Mouse (Mus musculus) thymus, postnatal 25 days (tissue): ENCODE results near the gene Pelo.

Experiments
- DNase-seq: peaks from one replicate; pipeline ENCODE4 v3.0.0; 2022

Gene Pelo

DNA sequence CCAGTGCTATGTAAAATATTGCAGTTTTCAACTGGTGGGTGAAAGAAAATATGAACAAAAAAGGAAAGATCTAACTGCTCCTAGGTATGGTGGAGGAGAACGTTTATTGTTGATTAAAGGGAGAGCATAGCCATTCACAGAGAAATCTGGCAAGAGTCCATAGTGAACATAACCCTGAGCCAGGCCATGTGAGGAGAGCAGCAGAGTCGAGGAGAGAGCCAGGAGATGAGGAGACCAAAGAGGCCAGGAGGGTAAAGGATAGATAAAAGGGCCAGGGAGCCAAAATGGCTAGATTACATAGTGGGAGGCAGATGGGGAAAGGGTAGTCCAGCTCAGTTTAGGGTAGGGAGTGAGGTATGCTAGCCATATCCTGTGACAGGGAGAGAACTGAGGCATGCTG is 6.2 kb upstream of the Pelo start:
- DNase-seq, result no peak

DNA sequence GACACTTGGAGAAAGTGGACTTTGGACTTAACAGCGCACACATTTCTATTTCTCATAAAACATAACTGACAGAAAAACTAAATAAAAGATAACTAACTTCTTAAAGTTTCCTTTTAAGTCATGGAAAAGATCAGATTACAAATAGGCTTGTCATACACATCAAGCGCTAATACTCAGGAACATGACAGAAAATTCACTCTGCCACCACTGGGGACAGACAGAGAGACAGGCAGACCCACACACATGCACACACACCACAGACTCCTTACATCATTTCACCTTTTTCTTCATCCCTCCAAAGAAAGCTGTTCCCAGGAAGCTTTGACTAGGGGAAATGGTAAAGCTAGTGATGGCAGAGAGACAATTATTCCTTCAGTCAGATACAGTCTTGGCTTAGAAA is 5.4 kb upstream of the Pelo start:
- no peak for DNase-seq

DNA sequence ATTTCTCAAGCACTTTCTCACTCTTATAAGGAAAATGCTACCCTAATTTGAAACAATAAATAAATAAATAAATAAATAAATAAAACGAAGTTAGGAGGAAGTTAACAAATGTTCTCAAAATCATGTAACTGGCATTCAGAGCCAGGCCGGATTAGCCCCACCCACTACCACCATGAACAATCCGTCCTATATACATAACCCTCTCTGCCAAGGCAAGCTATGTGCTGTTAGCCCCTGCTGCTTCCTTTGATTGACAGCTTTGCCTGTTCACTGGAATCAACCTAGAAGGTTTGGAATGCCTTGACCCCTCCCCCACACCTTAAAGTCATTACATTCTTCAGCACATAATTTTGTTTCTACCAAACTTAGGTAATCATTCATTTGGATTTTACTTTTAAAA is 1.5 kb upstream of the Pelo start:
- DNase-seq, result no peak

DNA sequence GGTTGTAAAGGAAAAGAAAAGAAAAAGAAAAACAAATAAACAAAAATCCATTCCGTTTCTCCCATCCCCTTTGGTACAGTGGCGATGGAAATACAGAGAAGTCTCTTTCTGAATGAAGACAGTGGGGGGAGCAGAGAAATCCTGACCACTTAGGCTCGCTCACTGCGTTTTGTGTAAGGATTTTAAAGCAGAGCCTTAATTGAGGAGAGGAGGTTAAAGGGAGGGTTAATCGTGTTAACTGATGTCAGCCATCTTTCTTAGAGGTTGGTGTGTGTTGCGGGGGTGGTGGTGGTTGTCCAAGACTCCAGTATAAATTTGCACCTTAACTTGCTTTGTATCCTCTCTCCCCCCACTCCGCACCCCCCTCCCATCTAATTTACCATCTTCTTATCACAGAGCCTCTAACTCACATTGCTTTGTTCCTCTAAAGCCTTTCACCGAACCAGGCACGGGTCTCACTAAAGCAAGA is 1.0 kb upstream of the Pelo start:
- DNase-seq, result no peak

DNA sequence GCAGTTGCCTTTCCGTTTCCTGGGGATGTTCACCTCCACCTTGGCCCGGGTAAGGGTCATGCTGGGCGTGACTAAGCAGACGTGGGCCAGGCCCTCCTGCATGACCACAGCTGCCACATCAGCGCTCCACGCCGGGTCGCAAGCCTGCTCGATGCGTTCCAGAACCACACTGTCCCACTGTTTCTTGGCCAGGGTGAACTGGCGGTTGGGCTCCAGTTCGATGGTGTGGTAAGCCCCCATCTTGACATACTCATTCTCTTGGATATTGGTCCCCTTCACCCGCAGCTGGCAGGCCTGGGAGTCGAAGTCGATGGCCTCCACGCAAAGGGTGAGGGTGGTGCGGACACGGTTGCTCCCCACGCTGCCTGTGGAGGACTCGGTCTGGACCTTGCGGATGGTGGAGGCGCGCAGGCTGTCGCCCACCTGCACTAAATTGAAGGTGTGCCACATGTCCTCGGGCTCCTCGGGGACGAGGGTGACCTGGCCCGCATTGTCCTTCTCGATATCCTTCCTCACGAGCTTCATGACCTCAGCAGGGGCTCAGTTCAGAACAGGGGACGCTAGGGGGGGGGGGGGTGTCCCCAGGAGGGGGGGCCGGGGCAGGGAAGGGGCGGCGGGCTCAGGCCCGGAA is 476 bp downstream of the Pelo start:
- DNase-seq, result no peak

DNA sequence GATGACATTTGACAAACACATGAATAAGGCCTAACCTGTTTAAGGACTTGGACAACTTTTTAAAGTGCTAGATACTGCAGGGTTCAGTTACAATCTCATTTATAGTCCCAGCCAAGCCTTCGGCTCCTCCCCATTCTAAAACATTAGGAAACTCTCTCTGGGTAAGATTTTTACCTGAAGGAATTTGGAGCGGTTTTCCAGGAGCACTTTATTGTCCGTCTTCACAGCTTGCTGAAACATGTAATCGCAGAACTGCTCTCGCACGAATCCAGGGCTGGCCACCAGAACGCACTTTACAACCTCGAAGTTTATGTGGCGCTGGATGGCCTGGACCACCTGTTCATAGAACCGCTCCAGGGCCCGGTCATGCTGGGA is 979 bp downstream of the Pelo start:
- DNase-seq, result no peak

DNA sequence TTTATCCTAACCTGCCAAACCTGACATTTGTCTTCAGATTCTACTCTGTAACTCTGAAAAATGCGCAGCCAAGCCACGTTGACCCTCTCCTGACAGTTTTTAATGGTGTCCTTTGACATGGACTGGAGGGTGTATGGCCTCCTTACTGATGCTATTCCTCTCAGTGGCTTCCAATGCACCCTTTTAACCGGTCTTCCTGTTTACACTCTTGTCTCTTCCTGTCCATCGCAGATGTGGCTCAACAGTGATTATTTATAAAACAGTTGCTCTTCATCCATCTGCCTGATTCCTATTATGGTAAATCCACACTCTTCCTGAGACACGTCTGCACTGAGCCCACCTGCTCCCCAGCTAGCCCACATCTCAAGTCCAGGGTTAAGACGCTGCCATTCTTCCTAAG is 4.0 kb downstream of the Pelo start:
- DNase-seq, result no peak

DNA sequence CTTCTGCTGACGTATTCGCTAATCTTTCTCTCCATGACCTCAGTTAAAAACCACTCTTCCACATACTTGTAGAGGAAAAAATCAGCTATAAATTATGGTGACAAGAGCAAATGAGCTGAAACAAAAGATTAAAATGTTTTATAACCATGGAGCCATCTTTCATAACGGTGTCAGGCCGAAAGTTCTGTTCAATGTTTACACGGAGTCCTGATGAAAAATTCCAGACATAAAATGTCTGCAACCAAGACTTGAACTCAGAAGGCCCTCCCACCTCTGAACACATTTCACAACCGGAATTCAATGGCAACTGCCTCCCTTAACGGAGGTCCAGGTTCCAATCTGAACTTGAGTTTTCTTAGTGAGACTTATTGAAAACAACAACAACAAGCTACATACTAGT is 7.6 kb downstream of the Pelo start:
- DNase-seq, result no peak

DNA sequence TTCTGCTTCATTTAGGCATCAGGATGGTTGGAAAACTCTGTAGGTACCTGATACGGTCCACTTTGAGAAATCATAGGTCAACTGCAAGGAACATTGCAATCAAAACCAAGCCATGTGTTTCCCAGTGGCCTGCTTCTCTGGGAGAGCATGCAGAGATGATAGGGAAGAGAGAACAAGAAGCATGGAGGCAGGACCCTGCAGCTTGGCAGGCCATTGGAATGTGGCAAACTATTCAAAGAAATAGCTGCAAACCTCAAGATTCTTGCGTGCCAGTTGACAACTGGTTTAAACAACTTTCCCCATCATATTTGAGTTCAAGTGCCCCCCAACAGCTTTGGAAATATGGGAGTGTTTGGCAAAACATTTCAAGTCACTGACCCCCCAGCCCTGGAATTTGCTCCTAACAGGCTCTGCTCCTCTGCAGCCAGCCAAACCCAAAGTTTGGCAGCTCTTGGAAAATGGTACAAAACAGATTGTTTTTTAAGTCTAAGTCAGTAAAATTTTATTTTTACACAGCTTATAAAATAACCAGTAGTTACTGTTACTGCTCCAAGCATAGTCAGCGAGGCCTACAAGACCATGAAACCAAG is 9.9 kb downstream of the Pelo start:
- DNase-seq, result no peak

DNA sequence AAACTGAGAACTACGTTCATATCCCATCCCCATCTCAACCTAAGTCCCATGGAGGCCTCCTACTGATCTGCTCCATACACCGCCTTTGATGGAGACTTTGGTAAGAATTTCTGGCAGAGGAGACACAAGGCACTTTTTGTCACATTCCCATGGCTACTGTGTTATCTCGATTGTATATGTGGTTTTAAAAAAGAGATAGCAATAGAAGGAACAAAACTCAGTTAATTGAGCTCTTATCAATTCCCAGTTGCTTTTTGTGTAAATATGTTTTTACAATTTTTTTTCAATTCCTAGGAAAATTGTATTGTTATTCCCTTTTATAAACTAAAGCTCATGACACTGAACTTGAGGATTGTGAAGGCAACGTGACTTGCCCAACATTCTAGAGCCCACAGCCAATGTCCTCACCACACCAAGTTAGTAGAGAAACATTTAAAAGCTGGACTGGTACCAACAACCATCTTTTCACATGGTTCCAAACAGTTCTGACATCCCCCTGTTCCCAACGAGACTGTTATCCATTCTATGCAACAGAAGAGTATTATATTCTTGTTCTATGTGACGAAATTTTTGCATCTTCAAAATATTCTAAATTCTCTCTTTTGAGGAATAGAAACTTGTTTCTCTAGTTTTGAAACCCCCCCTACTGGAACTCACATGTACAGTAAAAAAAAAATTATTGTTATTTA is 10.8 kb downstream of the Pelo start:
- no peak for DNase-seq

DNA sequence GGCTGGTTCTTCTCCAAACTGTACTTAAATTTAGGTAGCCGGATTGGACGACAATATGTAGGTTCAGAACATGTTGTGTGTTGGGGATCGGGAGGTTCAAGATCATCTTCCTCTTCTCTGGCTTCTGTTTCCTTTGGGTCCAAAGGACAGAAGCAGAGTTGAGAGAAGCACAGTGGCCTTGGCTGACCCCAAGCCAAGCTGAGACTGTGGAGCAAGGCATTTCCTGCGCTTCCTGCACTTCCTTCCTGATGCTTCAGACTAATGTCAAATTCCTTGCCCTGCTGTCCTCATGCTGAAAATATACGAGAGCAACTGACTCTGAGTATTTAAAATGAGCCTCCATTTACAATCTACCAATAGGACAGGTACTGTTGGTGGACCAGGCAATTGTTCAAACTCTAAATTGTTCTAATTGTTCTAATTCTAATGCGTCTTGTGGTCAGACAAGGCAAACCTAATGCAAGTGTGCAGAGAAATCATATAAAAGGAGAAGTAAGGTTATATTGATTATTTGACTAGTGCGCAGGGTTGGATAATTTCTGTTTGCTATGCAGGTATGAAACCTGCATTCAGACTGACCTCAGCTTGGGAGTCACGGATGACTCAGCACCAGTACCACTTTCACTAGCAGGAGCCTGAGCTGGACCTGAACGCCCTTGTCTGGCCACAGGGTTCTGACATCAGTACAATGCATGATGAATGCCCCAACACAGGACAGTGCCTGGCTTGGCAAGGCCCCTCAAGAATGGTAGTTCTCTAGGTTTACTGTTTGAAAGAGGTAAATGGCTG is 12.4 kb downstream of the Pelo start:
- DNase-seq, result no peak

DNA sequence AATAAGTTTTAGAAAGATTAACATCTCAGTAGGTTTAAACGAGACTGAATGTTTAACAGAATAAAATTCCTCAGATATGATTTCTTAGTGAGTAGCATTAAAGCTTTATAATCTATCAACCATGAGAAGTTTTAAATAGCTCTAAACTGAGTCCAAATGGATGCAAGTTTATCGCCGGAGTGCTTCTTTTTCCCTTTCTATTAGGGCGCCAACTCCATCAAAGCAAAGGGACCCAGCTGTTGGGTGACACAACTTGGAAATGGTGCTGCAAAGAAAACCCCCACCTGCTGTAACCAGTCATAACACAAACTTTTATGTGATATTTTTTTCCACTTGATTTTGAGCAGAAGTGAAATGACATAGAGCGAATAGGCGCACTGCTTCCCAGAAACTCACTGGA is 17.6 kb downstream of the Pelo start:
- DNase-seq, result no peak

DNA sequence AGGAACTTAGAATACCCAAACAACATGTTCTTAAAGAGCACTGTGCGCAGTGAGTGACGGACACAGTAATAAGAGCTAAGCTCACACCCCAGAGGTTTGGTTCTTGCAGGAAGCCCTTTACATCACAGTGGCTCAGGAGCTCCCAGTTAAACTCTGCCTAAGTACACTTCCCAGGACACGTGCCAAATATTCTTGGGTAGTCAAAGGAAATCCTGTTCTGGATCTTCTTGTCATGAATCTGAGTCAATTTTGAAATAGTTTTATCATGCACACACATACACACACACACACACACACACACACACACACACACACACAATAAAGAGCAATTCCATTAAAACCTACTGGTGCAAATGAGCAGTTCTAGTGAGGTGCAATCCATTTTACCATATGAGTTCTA is 18.6 kb downstream of the Pelo start:
- DNase-seq, result no peak

DNA sequence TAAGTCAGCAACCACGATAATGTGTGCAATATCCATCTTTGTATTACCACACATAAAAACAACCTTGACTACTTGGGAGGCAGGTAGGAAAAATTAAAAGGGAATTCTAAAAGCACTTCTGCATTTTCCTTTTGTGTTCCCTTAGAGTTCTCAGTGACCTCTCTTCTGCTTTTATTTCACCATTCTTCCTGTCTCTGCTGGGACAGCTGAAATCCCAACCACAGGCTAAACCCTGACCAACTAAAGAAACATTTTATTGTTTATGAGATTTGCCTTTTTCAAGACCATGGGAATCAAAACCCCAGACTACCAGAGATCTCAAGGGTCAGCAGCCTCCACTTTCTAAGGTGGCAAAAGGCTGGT is 22.0 kb downstream of the Pelo start:
- no peak for DNase-seq

DNA sequence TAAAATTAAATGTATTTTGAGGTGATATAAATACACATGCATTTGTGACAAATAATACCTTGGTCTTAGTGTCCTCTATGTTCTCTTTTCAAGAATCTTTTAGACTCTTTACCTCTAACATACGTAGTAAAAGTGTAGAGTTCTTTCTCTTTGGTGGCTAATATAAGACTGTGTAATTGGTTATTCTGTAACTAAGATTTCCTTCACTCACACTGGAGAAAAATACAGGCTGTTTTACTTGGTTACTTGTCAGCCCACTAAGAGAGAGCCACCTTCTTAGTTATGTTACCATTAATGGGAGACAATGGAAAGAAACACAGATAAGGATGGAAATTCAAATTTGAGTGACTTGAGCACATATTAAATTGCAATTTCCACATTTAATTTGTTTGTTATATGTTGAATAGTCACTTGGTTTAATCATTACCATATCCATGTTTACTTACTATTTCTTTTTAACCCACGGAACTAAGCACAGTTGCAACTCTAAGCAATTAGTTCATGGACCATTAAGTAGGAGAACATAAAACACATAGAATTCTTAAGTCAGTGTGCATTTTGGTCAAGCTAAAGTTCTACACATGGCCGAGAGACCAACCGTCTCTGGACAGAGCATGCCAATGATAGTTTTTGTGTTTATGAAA is 22.5 kb downstream of the Pelo start:
- no peak for DNase-seq

DNA sequence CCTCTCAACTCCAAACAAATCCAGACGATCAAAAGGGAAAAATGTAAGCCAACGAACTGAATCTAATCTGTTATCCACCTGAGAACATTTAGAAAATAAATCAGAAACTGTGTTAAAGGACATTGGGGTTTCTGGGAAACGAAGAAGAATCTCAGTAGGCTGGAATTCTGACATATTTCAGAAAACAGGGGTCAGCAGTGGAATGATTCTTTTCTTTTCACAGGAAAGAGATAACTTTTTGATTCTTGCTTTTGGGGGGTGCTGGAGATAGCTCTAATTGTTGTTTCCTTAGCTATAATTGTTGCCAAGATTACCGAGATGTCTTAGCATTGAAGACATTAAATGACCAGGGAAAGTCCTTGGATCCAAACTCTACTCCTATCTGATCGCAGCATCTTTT is 32.4 kb downstream of the Pelo start:
- no peak for DNase-seq

DNA sequence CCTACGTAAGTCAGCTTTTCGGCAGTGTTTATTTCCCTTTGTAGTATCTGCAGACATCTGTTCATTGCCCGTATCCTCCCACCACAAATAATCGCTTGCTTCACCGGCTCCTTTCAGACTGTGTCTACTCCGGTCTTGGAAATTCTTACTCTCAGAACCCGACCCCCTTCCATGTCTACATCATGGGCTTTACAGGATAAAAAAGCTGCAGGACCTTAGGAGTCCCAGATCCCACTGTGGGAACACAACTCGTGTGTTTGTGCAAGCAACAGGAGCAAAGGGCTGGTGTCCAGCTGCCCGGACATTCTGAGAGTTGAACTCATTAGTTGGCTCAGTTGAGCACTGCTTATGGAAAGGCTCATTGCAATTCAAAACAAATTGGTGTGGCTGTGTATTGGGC is 35.2 kb downstream of the Pelo start:
- no peak for DNase-seq

DNA sequence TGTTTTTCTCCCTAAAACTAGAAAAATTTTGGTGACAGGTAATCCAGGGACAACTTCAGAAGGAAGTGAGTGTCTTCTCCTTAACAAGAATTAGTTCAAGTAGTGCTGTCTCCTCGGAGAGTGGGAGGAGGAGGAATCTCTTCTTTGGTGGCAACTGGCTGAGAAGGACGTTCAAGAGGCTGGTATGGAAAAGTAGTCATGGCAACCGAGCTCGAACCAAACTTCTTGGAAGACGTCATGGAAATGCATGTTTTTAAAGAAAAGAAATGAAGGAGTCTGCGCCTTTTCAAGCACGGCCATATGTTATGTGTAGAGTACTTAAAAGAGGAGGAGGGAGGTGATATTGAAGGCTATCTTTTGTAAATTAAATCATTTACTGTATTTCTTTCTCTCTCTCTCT is 37.4 kb downstream of the Pelo start:
- no peak for DNase-seq

DNA sequence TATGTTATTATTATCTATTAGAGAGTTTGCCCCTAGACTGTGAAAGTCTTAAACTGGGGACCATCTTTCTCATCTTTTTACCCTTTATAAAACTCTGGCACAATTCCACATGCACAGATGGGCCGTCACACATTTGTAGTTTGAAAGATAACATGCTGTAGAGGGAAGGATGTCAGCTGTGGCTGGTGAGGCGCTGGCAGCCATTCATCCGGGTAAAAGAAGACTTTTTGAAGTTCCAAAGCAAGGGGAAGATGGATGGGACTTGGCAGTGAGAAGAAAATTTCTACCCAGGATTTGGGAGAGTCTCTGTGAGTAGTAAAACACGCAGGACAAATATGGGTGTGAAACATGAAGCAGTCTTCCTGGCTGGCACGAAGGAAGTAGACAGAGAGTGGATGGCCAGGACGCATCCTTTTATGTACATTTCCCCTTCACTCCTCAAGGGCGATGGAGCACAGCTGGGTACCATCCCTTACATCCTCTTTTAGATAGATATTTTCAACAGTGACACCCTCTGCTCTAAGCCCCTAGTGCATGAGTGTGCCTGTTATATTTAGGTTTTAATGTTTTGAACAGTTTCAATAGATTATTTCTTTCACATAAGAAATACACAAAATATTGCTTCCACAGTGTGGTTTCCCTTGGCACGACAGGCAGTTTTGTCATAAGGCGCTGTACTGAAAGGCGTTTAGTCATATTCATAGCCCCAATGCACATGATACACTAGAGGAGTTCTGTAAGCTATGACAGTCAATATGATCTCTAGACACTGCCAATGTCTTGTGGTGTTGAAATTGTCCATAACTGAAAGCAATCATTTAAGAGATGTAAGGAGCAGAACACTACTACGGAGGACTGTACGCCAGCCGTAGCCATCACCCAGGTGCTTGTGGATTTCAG is 39.1 kb downstream of the Pelo start:
- DNase-seq, result no peak

DNA sequence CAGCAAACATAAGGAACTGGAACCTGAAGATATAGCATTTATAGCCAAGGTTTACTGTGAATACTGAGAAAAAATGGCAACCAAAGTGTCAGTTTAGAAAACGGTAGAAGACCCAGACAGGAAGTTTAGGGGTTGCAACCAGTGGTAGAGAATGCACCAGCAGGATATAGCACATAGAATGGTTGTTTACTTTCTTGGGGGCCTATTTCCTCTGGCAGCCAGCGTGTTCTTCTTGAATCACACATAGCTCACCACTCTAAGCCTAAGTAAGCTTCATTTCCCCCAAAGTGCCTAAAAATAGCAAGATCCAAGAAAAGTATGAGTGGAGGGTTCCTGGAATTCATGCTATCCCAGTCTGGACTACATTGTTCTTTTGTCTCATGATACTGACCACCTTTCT is 47.3 kb downstream of the Pelo start:
- no peak for DNase-seq
